Mouse (Mus musculus) embryo, embryonic 10 days (tissue): ENCODE measurements at regions not wholly inside any gene's neighbourhood (a gene's known extent, or its start where the extent isn't known, plus 50 kb on each side); places are given as distances from the start of the nearest gene placed in this dataset.
A peak's percentile ranks its signal among the peaks of the same experiment; 100 is the strongest.

Source experiments
- DNase-seq: peaks from one replicate; pipeline ENCODE4 v3.0.0-alpha.2; 2015; ENCODE audit warnings: low spot score

DNA sequence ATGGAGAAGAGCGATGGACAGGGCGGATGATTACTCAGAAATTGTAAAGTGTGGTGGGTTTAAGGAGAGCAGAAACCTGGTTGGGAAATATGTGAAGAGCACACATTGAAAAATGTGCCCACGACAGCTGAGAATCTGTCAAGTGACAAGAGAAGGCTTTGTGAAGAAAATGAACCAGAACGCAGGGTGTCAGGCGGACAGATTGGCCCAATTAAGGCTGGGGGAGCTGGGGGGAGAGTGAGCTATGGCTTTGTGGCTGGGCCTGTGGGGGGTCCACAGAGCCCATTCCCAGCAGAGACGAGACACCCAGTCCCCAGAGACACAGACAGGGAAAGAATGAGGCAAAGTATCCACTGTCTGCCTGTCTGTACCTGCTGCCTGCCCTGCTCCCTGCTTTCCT is 153.3 kb downstream of the Shq1 start:
- no peak for DNase-seq

DNA sequence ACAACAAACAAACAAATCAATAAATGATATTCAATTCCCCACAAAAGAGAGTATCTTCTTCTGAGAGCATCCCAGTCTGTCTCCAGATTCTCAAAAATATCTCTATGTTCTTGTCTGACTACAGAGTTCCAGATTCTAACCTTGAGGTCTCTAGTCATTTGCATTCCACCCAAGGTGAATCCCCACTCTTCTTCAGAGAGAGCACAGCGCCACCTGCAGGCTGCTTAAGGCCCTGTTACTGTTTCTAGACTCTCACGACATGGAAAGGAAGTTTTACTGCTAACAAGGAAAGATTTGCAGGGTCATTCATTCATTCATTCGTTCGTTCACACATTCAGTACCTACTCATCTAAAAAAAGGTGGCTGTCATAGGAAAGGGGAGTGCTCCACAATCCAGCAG is 158.3 kb downstream of the Shq1 start:
- DNase-seq = peak; percentile 48

DNA sequence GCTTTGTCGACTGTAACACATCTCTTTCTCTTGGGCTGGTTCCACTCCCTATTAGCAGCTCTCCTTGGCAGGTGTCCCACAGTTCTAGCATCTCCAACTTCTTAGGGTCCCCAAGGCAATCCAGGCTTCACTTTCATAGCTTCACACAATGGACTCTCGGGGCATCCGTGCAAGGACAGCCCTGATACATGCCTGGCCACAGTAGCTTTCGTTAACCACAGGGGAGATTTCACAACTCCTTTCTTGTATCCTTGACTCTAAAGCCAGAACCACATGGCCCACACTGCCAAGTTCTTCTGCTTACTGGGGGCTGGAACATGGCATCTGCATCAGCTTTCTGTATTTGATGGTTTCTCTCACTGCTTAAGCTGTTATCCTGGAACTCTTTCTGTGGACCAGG is 160.3 kb downstream of the Shq1 start:
- no peak for DNase-seq

DNA sequence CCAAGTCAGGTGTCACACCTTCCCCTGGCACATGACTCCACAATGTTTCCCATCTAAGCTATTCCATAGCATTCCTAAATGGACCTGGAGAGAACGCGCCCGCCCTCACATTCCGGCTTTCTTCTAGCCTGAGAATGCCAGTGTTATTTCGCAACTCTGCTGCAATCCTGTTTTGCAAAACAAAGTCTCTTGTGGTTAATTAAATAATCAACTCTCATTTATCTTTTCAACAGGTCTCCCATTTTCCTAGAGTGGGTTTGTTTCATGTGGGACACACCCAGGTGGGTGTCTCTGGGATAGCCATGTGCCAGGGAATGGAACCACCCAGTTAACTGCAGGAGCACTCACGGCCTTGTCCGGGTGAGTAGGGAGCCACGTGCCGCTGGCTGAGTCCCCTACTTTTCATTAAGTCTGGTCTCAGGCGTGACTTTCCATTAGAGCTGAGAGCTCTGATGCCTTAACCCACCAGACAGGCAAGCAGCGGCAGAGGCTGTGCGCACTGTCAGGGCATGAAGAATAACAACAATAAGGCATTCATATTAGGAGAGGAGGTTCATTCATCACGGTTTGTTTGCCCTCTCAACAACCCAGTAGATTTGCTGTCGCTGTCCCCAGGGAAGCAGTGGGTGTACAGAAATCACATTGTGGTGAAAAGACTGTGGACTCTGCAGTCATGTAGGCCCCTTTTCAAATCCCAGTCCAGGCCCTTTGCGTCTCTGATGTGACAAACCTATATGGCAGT is 165.3 kb downstream of the Shq1 start:
- DNase-seq = no peak

DNA sequence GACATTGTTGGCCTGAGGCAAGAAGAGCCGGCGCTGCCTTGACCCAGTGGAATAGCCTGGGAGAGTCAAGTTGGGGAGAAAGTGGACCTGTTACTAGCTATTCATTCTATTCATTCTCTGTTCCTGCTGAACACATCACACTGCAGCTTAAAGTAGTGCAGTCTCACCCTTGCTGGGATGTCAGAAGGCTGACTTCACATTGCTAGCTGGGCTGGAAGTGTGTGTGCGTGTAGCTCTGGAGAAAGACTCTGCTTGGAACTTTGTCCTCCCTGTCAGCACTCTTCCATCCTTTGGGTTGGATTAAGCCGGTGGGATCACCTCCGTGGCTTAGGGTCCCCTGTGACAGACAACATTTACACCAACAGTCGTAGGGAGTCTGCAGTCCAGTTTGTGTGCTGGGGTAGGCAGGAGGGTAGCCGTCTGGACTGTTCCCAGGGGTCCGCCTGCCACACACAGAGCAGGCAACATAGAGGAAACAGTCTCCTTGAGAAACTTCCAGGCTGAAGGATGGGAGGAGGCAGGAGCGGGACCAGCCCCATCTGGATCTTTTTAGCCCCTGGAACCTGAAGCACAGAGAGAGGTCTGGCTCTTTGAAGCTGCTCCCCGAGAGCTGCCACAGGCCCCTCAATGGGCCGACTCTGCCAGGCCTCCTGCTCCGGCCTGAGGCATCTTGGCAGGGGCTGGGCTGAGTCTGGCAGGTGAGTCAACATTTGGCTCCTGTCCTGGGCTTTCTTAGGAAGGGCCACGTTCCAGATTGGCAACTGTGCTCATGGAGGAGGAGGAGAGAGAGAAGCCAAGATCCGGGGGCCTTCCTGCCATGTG is 167.8 kb downstream of the Shq1 start:
- peak; percentile 49 for DNase-seq

DNA sequence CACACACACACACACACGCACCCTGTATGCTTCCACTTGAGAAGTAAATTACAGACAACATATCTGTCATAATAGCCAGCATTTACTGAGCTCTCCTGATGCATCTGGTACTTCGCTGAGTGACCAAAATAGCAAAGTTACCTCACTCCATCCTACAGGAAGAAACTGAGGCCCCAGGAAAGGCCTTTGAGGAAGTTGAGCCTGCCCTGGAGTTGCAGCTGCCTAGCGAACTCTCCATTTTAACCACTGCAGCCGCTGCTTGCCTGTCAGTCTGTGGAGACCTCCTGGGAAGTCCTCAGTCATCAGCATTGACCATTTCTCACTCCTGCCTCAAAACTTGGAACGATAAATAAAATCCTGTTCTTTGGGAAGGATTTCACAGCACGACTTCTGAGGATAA is 168.8 kb downstream of the Shq1 start:
- no peak for DNase-seq

DNA sequence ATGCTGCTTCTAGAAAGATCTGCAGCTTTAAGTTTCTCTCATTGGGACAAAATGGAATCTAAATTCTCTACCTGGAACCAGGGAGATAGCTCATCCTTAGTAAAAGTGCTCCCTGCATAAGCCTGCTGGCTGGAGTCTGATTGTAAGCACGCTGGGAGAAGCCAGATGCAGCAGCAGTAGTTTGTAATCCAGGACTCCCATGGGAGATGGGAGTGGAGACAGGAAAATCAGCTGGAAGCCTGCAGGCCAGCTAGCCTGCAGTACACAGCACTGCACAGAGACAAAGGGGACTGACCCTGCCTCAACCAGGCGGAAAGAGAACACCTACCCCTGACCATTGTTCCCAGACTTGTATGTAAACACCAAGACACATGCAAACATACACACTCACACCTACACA is 170.2 kb downstream of the Shq1 start:
- DNase-seq = no peak

DNA sequence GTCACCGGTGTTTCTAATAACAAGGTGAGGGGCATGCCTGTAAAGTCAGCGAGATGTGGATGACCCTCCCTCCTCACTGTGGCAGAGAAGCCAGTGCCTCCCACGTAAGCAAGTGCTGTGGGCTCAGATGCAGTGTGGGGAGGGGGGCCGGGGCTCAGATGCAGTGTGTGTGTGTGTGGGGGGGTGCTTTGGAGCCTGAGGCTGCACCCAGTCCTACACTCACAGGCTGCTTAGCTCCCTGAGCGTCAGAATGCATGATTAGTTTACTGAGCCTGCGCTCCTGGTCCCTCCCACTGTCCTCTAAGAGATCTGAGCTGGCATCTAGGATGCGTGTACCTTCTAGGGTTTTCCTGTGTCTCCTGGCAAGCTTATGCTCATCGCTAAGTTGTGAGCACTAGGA is 170.9 kb downstream of the Shq1 start:
- no peak for DNase-seq

DNA sequence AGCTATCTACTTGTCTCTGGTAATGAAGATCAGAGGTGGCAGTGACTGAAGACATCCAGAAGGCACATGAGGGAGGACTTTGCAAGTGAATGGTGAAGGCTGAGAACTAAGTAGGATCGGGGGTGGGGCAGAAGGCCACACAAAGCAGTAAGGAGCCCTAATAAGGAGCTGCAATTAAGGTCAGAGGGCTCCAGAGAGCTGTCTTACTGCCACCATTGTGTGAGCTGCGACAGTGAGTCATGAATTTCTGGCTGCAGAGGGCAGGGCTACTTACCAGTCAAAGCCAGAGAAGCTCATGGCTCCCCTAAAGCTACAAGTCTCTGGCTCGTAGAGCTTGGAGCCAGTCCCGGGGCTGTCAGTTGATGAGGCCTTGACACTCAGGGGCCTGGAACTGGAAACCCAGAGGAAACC is 172.1 kb downstream of the Shq1 start:
- DNase-seq = peak; percentile 42

DNA sequence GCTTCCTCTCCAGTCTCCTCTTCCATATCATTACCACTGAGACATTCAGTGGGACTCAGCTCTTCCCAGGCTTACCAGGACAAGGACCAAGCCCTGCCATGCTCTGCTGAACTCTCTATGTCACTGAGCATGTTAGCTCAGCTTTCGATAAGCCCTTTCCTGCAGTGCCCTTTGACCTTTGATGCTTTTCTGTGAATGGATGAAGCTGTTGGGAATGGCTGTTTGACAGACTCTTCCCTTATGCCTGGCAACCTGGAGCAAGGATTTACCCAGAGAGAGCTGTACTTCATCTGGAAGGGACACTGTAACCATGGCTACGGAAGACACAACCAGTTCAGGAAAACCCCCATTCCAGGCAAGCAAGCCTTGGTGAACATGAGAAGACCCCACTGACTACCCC is 172.8 kb downstream of the Shq1 start:
- DNase-seq = peak; percentile 62

DNA sequence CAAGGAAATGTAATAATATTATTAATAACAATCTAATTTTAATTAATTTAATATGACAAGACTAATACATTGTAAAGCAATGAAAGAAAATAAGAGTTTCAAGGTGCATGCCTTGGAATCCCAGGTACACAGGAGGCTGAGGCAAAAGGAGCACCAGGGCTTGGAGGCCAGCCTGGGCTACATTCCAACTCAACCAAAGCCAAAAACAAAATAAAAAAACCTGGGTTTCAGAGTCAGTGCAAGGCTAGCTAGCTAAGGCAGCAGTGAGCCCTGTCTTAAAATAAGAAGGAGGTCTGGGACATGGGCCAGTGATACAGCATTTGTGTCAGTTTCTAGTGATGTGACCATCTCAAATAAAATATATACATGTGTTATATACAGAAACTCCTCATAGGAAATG is 174.8 kb downstream of the Shq1 start:
- no peak for DNase-seq

DNA sequence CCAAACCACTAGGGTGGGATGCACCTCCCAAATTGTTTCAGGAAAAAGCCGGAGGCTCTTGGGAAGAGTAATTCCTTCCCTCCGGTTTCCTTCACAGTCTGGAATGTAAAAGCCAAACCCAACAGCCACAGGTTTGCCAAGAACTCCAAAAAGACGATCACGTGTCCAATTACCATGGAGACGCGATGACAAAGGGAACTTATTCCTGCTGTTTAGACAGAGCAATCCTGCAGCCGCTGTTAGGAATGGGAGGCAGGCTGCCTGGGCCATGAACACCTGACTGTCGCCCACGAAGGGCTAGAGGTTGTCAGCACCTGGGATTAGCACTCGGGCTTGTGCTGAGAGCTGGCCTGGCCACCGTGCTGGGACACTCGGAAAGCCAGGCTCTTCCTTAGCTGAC is 175.8 kb downstream of the Shq1 start:
- DNase-seq = peak; percentile 50

DNA sequence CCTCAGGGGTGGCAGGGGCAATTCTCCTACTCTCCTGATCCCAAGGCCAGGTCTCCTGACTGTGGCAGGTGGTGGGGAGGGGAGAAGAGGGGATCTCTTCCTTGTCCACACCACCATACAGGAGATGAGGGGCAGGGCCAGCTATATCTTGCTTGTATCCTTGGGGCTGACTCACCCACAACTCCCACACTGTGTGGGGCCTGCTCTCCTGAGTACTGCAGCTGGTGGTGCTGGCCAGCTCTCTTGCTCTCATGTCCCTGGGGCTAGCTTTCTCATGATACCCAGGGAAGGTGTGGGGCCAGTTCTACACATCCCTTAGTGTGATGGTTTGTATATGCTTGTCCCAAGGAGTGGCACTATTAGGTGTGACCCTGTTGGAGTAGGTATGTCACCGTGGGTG is 177.4 kb downstream of the Shq1 start:
- DNase-seq = no peak

DNA sequence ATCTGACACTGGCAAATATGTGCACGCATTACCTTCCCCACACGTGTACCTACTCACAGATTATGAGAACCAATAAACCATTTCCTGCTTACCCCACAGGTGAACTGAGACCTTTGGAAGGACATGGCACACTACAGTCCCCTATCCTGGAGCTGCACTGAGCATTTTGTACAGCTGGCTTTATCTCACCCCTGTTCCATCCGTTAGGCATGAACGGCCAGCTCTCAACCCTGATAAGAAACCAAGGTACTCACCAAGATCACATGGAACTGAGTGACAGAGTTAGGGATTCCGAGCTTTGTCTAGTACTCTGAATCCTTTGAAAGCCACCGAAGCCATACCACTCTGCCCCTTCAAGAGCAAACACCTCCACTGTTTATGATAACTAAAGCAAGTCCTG is 179.1 kb downstream of the Shq1 start:
- no peak for DNase-seq

DNA sequence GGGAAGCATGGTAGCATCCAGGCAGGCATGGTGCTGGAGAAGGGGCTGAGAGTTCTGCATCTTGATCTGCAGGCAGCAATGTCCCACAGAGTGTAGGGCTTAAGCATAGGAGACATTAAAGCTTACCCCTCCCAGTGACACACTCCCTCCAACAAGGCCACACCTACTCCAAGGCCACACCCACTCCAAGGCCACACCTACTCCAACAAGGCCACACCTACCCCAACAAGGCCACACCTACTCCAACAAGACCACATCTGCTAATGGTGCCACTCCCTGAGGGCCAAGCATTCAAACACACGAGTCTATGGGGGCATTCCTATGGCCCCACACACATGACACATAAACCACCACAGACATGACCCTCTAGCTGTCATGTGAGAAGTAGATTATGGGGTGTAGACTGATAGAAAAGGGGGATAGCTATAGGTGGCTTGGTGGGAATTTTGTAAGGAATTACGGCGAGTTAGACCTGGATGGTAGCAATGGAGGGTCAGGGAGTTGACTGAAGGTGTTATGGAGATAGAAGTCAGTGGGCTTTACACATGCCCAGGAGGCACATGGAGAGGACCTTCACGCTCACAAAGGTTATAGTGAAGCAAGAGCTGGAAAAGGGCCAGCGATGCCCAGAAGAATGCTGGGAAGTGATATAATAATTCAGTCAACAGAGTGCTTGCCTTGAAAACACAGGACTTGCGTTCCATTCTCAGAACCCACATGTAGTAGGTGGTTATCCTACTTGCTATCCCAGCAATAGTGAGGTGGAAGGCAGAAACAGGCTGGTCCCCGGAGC is 179.8 kb downstream of the Shq1 start:
- no peak for DNase-seq

DNA sequence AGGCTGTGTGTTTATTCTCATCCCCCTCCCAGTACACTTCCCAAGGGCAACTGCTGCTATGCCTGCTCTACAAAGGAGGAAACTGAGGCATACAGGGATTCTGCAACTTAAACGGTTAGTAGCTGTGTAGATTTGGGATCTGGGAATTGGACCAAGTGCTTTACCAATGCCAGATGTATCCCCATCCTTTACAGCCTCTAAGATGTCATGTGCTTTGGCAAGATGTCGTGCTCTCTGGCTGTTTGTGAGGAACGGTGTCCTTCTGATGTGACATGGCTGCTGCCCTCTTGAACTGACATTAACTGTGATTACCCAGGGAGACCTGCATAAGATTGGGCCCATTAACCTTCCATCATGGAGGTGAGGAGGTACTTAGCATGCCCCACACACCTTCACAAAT is 187.1 kb downstream of the Shq1 start:
- no peak for DNase-seq

DNA sequence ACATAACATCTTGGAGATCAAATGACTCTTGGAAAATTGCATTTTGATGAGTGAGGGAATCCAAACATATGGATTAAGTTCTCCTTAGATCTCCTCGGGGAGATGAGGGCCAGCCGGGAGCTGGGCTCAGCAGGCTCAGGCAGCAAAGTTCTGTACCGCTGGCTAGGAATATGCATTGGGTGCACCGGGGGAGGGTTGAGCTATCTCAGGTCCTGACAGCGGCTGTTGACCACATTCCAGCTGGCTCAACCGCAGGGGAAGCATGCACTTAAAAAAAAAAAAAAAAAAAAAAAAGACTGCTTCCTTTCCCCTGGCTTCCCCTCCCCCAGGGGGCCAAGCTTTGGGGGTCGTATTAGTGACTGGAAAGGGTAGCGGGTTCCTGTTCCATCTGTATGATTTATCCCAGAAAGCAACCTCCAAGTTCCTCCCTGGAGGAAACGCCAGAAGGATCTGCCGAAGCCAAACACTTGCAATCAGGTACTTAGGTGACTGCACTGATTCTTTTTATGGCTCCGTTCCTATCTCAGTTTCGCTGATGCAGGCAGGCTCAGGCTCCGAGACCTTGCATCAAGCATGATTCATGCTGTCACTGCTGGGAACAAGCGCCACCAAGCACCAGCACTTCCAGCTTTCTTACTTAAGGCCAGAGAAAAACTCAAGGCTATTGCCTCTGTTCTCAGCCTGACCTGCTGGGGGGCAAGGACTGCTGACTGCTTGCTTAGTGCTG is 187.7 kb downstream of the Shq1 start:
- no peak for DNase-seq

DNA sequence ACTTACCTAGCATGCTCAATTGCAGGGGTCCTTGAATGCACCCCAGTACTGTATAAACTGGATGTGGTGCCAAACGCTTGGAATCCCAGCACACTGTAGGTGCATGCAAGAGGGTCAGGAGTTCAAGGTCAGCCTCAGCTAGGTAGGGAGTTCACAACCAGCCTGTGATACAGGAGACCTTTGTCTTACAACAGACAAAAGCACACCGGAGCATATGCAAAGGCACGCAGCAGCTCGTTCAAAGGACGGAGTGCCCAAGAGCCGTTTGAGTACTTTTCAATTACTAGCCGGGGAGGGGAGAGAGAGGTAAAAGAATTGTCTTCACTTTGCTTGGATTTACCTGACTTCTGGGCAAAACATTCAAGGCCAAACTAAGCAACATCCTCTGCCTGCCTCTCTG is 188.4 kb downstream of the Shq1 start:
- DNase-seq = no peak

DNA sequence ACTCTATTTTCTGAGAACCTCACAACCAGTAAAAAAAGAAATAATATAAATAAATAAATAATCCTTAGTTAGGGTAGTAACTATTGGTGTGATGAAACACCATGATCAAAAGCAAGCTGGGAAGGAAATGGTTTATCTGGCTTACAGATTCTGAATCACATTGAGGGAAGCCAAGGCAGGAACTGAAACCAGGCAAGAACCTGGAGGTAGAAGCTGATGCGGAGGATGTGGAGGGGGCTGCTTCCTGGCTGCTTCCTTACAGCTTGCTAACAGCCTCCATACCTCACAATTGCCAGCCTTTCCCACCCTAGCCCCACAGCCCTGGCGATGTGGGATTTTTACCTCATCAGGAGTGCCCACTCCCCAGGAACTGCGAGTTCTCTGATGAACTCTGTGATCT is 190.4 kb downstream of the Shq1 start:
- no peak for DNase-seq

DNA sequence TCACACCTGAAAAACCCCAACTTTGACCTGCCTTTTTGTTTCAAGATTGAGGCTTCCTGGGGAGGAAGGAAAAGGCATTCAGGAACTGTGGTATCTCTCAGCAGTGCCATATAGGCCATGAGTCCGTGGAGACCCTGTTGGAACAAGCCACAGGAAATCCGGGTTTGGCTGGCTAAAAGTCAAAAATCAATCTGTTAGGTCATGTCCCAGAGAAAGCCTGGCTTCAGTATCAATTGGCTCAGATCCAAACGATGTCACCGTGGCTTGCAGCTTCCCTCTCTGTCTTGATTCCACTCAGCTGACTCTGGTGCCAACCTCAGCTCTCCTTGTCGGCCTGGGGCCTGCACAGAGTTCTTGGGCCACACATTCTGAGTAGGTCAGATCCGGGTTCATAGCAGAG is 191.1 kb downstream of the Shq1 start:
- no peak for DNase-seq

DNA sequence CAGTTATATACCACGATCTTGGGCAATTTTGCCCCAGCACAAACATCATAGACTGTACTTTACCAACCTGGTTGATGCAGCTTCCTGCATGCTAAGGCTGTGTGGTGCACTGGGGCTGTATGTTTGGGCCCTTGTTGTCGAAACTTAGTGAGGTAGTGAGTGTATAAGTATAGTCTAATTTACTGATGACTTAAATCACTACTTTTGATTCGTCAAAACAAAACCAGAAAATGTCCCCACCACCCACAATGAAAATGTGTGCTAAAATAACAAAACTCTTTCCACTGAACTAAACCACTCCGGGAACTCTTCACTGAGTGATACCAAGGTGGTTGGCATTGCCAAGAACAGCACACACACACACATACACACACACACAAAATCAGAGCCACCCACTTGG is 191.5 kb downstream of the Shq1 start:
- no peak for DNase-seq
